Mouse (Mus musculus): ENCODE measurements around the gene Atg4d.

- no peak for TF ChIP-seq CTCF (IDR thresholded peaks at IDR 0.05; ENCODE audit: low read depth, low read length)
- no peak for TF ChIP-seq GATA1 (IDR thresholded peaks at IDR 0.05; ENCODE audit: borderline replicate concordance, low read length)
- no peak for TF ChIP-seq TAL1 (conservative IDR thresholded peaks at IDR 0.05; ENCODE audit: low read depth, low read length)
- TF ChIP-seq POLR2AphosphoS5 (IDR thresholded peaks at IDR 0.05; ENCODE audit: insufficient replicate concordance, low read depth, low read length): no peak
Observed at GRCm38 (mm10) chr9:21265000-21265561, at the start of gene Atg4d.
